Comparison of ENCODE assay signal across 25 mouse cellular contexts in genomic region chr19:59853061-59853460, GRCm38 (mm10).
DNase-seq lines count a peak whose midpoint lies in the region; ATAC-seq and TF ChIP-seq lines count a peak whose summit lies in the region.
"Had no signal": no experiment of that assay in that cellular context is flagged by ENCODE, and none has a peak within 500 bp of the region (broad histone marks: within the 10 kb centered on the region; RNA-seq: fewer than 3 reads in every experiment).

No protein-coding gene starts in this region.

- ATAC-seq in kidney, embryonic 15.5 days (replicated peaks; ENCODE audit: low FRiP score) = no peak
- no peak for ATAC-seq in midbrain, embryonic 11.5 days (ENCODE audit: low FRiP score)
- no peak for ATAC-seq in midbrain, embryonic 15.5 days (replicated peaks)
- ATAC-seq: forebrain, postnatal 0 days; intestine, postnatal 0 days; midbrain, embryonic 13.5 days; Patski had no signal

- no peak overlapping the region for H3K27ac ChIP-seq in kidney, adult 2 months (ENCODE audit: insufficient read depth, low read depth, low read length)
- H3K27ac ChIP-seq in kidney, embryonic 15.5 days = no peak overlapping the region
- no peak overlapping the region for H3K27ac ChIP-seq in midbrain, embryonic 11.5 days (ENCODE audit: low read depth, low read length)
- H3K27ac ChIP-seq in midbrain, embryonic 15.5 days = no peak overlapping the region
- H3K27ac ChIP-seq: hindbrain, embryonic 14.5 days; lung, embryonic 15.5 days; midbrain, embryonic 13.5 days; stomach, embryonic 15.5 days had no signal

- H3K4me3 ChIP-seq in kidney, adult 2 months (ENCODE audit: insufficient read depth, low read depth, low read length) = no peak overlapping the region
- no peak overlapping the region for H3K4me3 ChIP-seq in kidney, embryonic 15.5 days (replicated peaks)
- no peak overlapping the region for H3K4me3 ChIP-seq in midbrain, embryonic 11.5 days (ENCODE audit: low read depth, low read length)
- no peak overlapping the region for H3K4me3 ChIP-seq in midbrain, embryonic 15.5 days
- H3K4me3 ChIP-seq: lung, embryonic 15.5 days; megakaryocyte, embryonic 14.5 days; midbrain, embryonic 13.5 days; stomach, embryonic 15.5 days had no signal

- no peak for TF ChIP-seq CTCF in kidney, adult 2 months (conservative IDR thresholded peaks at IDR 0.05; ENCODE audit: insufficient read depth, insufficient read length, low read depth, low read length)
- no peak for TF ChIP-seq CTCF in brain, embryonic 14.5 days (IDR thresholded peaks at IDR 0.05; ENCODE audit: borderline replicate concordance, extremely low read depth, insufficient read depth, insufficient read length)

- no peak overlapping the region for H3K4me2 ChIP-seq in kidney, embryonic 15.5 days
- H3K4me2 ChIP-seq in midbrain, embryonic 11.5 days = no peak overlapping the region
- H3K4me2 ChIP-seq in midbrain, embryonic 15.5 days = no peak overlapping the region
- H3K4me2 ChIP-seq: heart, embryonic 11.5 days; hindbrain, embryonic 14.5 days; lung, embryonic 15.5 days; midbrain, embryonic 13.5 days; stomach, embryonic 15.5 days had no signal

- TF ChIP-seq POLR2A in kidney, adult 2 months (IDR thresholded peaks at IDR 0.05; ENCODE audit: low read depth, low read length) = no peak
- no peak for TF ChIP-seq POLR2A in brain, embryonic 14.5 days (IDR thresholded peaks at IDR 0.05; ENCODE audit: borderline replicate concordance, extremely low read depth, insufficient read depth, insufficient read length, poor library complexity, severe bottlenecking)

- no peaks in the 10 kb centered on the region for H3K36me3 ChIP-seq in kidney, adult 2 months (ENCODE audit: control insufficient read depth, insufficient read depth, low read length)
- no peaks in the 10 kb centered on the region for H3K36me3 ChIP-seq in kidney, embryonic 15.5 days
- no peaks in the 10 kb centered on the region for H3K36me3 ChIP-seq in midbrain, embryonic 11.5 days (ENCODE audit: control insufficient read depth, insufficient read depth, low read length)
- no peaks in the 10 kb centered on the region for H3K36me3 ChIP-seq in midbrain, embryonic 15.5 days (replicated peaks)
- H3K36me3 ChIP-seq: lung, embryonic 15.5 days; midbrain, embryonic 13.5 days; stomach, embryonic 15.5 days had no signal

- H3K9ac ChIP-seq in kidney, embryonic 15.5 days = no peak overlapping the region
- H3K9ac ChIP-seq in midbrain, embryonic 11.5 days (ENCODE audit: low read length) = no peak overlapping the region
- no peak overlapping the region for H3K9ac ChIP-seq in midbrain, embryonic 15.5 days
- H3K9ac ChIP-seq: forebrain, postnatal 0 days; hindbrain, embryonic 14.5 days; lung, embryonic 15.5 days; midbrain, embryonic 13.5 days; stomach, embryonic 15.5 days had no signal

- peak; percentile 38 for DNase-seq in kidney, adult 2 months
- DNase-seq in midbrain, embryonic 11.5 days (ENCODE audit: low spot score, missing footprints) = peak; percentile 59
- DNase-seq in brain, embryonic 14.5 days (ENCODE audit: low read depth) = peak; percentile 55
- no peak for DNase-seq in embryo, embryonic 10.5 days (ENCODE audit: low spot score)
- DNase-seq: adrenal gland, postnatal 14 days; cerebellum, adult 18-20 months; forebrain, postnatal 0 days; gastrocnemius, postnatal 14 days; heart, adult 18-20 months; heart, postnatal 4 days; layer of hippocampus, adult 9-11 months; liver; lung, postnatal 4 days; right cerebral cortex, postnatal 14 days had no signal

- H3K27me3 ChIP-seq in kidney, adult 2 months (replicated peaks; ENCODE audit: control insufficient read depth, insufficient read depth, low read length) = no peaks in the 10 kb centered on the region
- no peaks in the 10 kb centered on the region for H3K27me3 ChIP-seq in kidney, embryonic 15.5 days
- H3K27me3 ChIP-seq in midbrain, embryonic 11.5 days (ENCODE audit: control insufficient read depth, insufficient read depth, low read length) = no peaks in the 10 kb centered on the region
- H3K27me3 ChIP-seq in midbrain, embryonic 15.5 days (replicated peaks) = no peaks in the 10 kb centered on the region
- H3K27me3 ChIP-seq: CH12.LX; lung, embryonic 15.5 days; megakaryocyte, embryonic 14.5 days; midbrain, embryonic 13.5 days; Patski; stomach, embryonic 15.5 days had no signal

- H3K4me1 ChIP-seq in kidney, adult 2 months (ENCODE audit: control insufficient read depth, insufficient read depth, low read length) = no peaks in the 10 kb centered on the region
- peaks cover 11% of the 10 kb centered on the region; the same call in 1 of the 2 replicates for H3K4me1 ChIP-seq in kidney, embryonic 15.5 days
- H3K4me1 ChIP-seq in midbrain, embryonic 11.5 days (ENCODE audit: control insufficient read depth, insufficient read depth, low read length) = no peaks in the 10 kb centered on the region
- H3K4me1 ChIP-seq in midbrain, embryonic 15.5 days = no peaks in the 10 kb centered on the region
- H3K4me1 ChIP-seq: lung, embryonic 15.5 days; megakaryocyte, embryonic 14.5 days; midbrain, embryonic 13.5 days; stomach, embryonic 15.5 days had no signal

- 47% methylated on average over 3 of the region's 3 CpGs for WGBS in kidney, adult 2 months
- WGBS in kidney, embryonic 15.5 days = 53% methylated on average over 3 of the region's 3 CpGs
- WGBS in midbrain, embryonic 11.5 days = 75% methylated on average over 3 of the region's 3 CpGs
- WGBS in midbrain, embryonic 15.5 days = 58% methylated on average over 3 of the region's 3 CpGs

- no peaks in the 10 kb centered on the region for H3K9me3 ChIP-seq in kidney, embryonic 15.5 days (replicated peaks)
- no peaks in the 10 kb centered on the region for H3K9me3 ChIP-seq in midbrain, embryonic 11.5 days (ENCODE audit: control insufficient read depth, low read length)
- H3K9me3 ChIP-seq in midbrain, embryonic 15.5 days = no peaks in the 10 kb centered on the region
- H3K9me3 ChIP-seq: lung, embryonic 15.5 days; midbrain, embryonic 13.5 days; stomach, embryonic 15.5 days had no signal
